ENCODE assay signal across 20 mouse cellular contexts in genomic region chr14:16189142-16189541, GRCm38 (mm10). TPM values are rescaled to one million over a fixed set of nuclear protein-coding genes. Genes with fewer than 3 reads are reported as not detected.
A peak's percentile ranks its signal among the peaks of the same experiment; 100 is the strongest.
DNase-seq lines count a peak whose midpoint lies in the region; ATAC-seq and TF ChIP-seq lines count a peak whose summit lies in the region.
"Had no signal": no experiment of that assay in that cellular context is flagged by ENCODE, and none has a peak within 500 bp of the region (broad histone marks: within the 10 kb centered on the region; RNA-seq: fewer than 3 reads in every experiment).

No protein-coding gene starts in this region.

- H3K36me3 ChIP-seq in liver, adult 2 months (ENCODE audit: control insufficient read depth, insufficient read depth, low read length), result no peaks in the 10 kb centered on the region
- H3K36me3 ChIP-seq in liver, embryonic 11.5 days (ENCODE audit: control insufficient read depth, insufficient read depth, low read length), result no peaks in the 10 kb centered on the region
- no peaks in the 10 kb centered on the region for H3K36me3 ChIP-seq in liver, embryonic 13.5 days
- H3K36me3 ChIP-seq: embryonic facial prominence, embryonic 12.5 days; limb, embryonic 10.5 days had no signal

- WGBS in liver, adult 2 months, result 35% methylated on average over 1 of the region's 1 CpGs
- WGBS in liver, embryonic 11.5 days, result 65% methylated on average over 1 of the region's 1 CpGs
- WGBS in liver, embryonic 13.5 days (ENCODE audit: insufficient replicate concordance), result 71% methylated on average over 1 of the region's 1 CpGs

- no peak for TF ChIP-seq POLR2A in liver, adult 2 months (IDR thresholded peaks at IDR 0.05; ENCODE audit: extremely low read depth, insufficient read depth, low read length)

- H3K4me2 ChIP-seq in liver, embryonic 11.5 days, result no peak overlapping the region
- H3K4me2 ChIP-seq in liver, embryonic 13.5 days, result no peak overlapping the region
- H3K4me2 ChIP-seq: embryonic facial prominence, embryonic 12.5 days had no signal

- H3K9ac ChIP-seq in liver, adult 2 months (ENCODE audit: low read depth, low read length), result no peak overlapping the region
- H3K9ac ChIP-seq in liver, embryonic 11.5 days (ENCODE audit: low read depth, low read length), result no peak overlapping the region
- no peak overlapping the region for H3K9ac ChIP-seq in liver, embryonic 13.5 days
- H3K9ac ChIP-seq: embryonic facial prominence, embryonic 12.5 days had no signal

- H3K27me3 ChIP-seq in liver, adult 2 months (ENCODE audit: control insufficient read depth, insufficient read depth, low read length), result no peaks in the 10 kb centered on the region
- H3K27me3 ChIP-seq in liver, embryonic 11.5 days (replicated peaks; ENCODE audit: control insufficient read depth, insufficient read depth, low read length), result no peaks in the 10 kb centered on the region
- no peaks in the 10 kb centered on the region for H3K27me3 ChIP-seq in liver, embryonic 13.5 days
- H3K27me3 ChIP-seq: embryonic facial prominence, embryonic 12.5 days; megakaryocyte, embryonic 14.5 days had no signal

- DNase-seq in liver, adult 2 months (ENCODE audit: extremely low read depth, low read depth, low spot score), result peak; percentile 61
- DNase-seq in liver, embryonic 11.5 days (ENCODE audit: low spot score), result no peak
- DNase-seq in kidney, adult 9 months, result peak; percentile 66
- DNase-seq in liver, embryonic 13.5 days, result no peak
- no peak for DNase-seq in adrenal gland, postnatal 14 days
- DNase-seq in B cell, adult 2 months, result no peak
- DNase-seq: adrenal gland, adult 2 months; cerebellum, adult 9-11 months; gastrocnemius, postnatal 25 days; layer of hippocampus, adult 9-11 months; lung, adult 2 months; midbrain, embryonic 14.5 days; thymus, postnatal 36 days had no signal

- no peak overlapping the region for H3K4me3 ChIP-seq in liver, adult 2 months (ENCODE audit: insufficient read depth, low read depth, low read length)
- H3K4me3 ChIP-seq in liver, embryonic 11.5 days (ENCODE audit: low read depth, low read length), result no peak overlapping the region
- H3K4me3 ChIP-seq in liver, embryonic 13.5 days (replicated peaks), result no peak overlapping the region
- H3K4me3 ChIP-seq: embryonic facial prominence, embryonic 12.5 days; limb, embryonic 10.5 days; megakaryocyte, embryonic 14.5 days; myocyte had no signal

- no peak for TF ChIP-seq CTCF in liver, adult 2 months (IDR thresholded peaks at IDR 0.05; ENCODE audit: low read depth, low read length)

- no peak for ATAC-seq in liver, embryonic 11.5 days (replicated peaks; ENCODE audit: low FRiP score)
- peak; percentile 50; the same call in 1 of the 2 replicates for ATAC-seq in liver, embryonic 13.5 days (ENCODE audit: low read depth)
- no peak for ATAC-seq in granulocyte monocyte progenitor cell, adult 5-6 weeks (replicated peaks; ENCODE audit: poor library complexity, severe bottlenecking)
- ATAC-seq: forebrain, embryonic 14.5 days; inflammation-experienced regulatory T-cells, adult 6 months had no signal

- H3K4me1 ChIP-seq in liver, adult 2 months (ENCODE audit: control insufficient read depth, insufficient read depth, low read length), result peaks cover 3% of the 10 kb centered on the region; the same call in 1 of the 2 replicates
- H3K4me1 ChIP-seq in liver, embryonic 11.5 days (replicated peaks; ENCODE audit: control insufficient read depth, insufficient read depth, low read length), result no peaks in the 10 kb centered on the region
- no peaks in the 10 kb centered on the region for H3K4me1 ChIP-seq in liver, embryonic 13.5 days (replicated peaks)
- H3K4me1 ChIP-seq: embryonic facial prominence, embryonic 12.5 days; limb, embryonic 10.5 days; megakaryocyte, embryonic 14.5 days had no signal

- no peaks in the 10 kb centered on the region for H3K9me3 ChIP-seq in liver, embryonic 11.5 days (ENCODE audit: control insufficient read depth, low read length)
- no peaks in the 10 kb centered on the region for H3K9me3 ChIP-seq in liver, embryonic 13.5 days (replicated peaks)
- H3K9me3 ChIP-seq: embryonic facial prominence, embryonic 12.5 days; limb, embryonic 10.5 days; megakaryocyte, embryonic 14.5 days had no signal

- H3K79me2 ChIP-seq in liver, adult 2 months (ENCODE audit: control insufficient read depth, insufficient read depth, low read length), result no peaks in the 10 kb centered on the region

- no peak overlapping the region for H3K27ac ChIP-seq in liver, adult 2 months (replicated peaks; ENCODE audit: insufficient read depth, low read depth, low read length)
- no peak overlapping the region for H3K27ac ChIP-seq in liver, embryonic 11.5 days (ENCODE audit: low read depth, low read length)
- H3K27ac ChIP-seq in liver, embryonic 13.5 days, result no peak overlapping the region
- H3K27ac ChIP-seq: embryonic facial prominence, embryonic 12.5 days; limb, embryonic 10.5 days had no signal

RNA-seq across cellular contexts. Expression of gene Ngly1, which starts 59.9 kb away (rescaled TPM):
- total RNA-seq in liver, adult 2 months (2014; rRNA removed), result 44.5 and 47.1 TPM in 2 replicates
- 25.4 and 47.6 TPM in 2 replicates for polyA plus RNA-seq in liver, adult 2 months (2012; rRNA removed)
- 25.7 and 29.3 TPM in 2 replicates for polyA plus RNA-seq in liver, embryonic 11.5 days (2014; fragmentation: Nextera tagmentation; extraction: Ambion mirVana)
- polyA plus RNA-seq in liver, embryonic 13.5 days (2015; fragmentation: Nextera tagmentation; extraction: Ambion mirVana), result 20.3 and 24.4 TPM in 2 replicates
- 54.6 and 56.0 TPM in 2 replicates for total RNA-seq in adrenal gland, postnatal 14 days (2021)
- 26.1 and 31.9 TPM in 2 replicates for total RNA-seq in granulocyte monocyte progenitor cell, adult 5-6 weeks (2014; fragmentation: Nextera tagmentation)
- total RNA-seq in granulocyte monocyte progenitor cell, adult 5-6 weeks (2017), result 18.0 and 45.4 TPM in 2 replicates

Comparison
In these comparisons a context has a peak if more than half of its experiments do, and no peak if none do; other contexts are left out.
1. DNase-seq: peak in liver, adult 2 months (single experiment) and kidney, adult 9 months (single experiment); none in liver, embryonic 11.5 days (single experiment), liver, embryonic 13.5 days (single experiment), adrenal gland, postnatal 14 days (single experiment) and B cell, adult 2 months (0 of 2).